Mouse (Mus musculus) fibroblast of lung, adult 2 months (primary cell): ENCODE measurements around the gene Ccdc105.

Source experiments
- DNase-seq: peaks from one replicate; pipeline ENCODE4 v3.0.0-alpha.2; 2011; ENCODE audit warnings: low read depth

The Ccdc105 gene

GRCm38 (mm10) chr10:78715156-78715555, 37.7 kb downstream of the Ccdc105 start:
- DNase-seq = no peak

DNA sequence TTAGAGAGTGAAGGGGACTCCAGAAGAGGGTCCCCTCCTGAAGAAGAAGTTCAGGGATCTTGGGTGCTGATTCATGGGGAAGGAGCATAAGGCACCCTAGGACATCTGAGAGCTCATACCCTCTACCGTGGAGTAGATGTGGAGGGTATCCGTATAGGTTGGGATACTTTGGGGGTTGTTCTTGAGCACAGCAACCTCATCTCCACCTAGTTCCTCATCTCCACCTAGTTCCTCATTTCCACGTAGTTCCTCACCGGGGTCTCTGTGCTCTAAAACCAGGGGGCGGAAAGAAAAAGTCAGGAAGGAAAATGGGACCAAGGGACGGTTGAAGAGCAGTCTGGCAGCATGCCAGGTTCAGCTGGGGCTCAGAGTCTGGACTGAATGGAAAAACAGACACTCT, 38.7 kb downstream of the Ccdc105 start:
- DNase-seq = no peak

DNA sequence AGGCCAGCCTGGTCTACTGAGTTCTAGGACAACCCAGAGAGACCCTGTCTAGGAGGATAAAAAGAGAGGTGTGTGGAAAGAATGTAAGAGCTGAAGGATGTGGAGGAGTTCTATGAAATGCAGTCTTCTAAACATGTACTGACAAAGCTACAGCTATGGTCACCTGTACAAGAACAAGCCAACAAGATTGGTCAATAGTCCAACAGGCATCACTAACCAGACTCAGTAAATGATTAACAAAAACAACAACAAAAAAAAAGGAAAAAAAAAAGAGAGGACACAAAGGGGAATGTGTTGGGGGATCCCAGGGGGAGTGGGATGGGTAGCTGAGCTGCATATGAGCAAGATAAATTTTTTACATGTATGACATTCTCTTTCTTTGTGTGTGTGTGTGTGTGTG, 42.2 kb downstream of the Ccdc105 start:
- no peak for DNase-seq

DNA sequence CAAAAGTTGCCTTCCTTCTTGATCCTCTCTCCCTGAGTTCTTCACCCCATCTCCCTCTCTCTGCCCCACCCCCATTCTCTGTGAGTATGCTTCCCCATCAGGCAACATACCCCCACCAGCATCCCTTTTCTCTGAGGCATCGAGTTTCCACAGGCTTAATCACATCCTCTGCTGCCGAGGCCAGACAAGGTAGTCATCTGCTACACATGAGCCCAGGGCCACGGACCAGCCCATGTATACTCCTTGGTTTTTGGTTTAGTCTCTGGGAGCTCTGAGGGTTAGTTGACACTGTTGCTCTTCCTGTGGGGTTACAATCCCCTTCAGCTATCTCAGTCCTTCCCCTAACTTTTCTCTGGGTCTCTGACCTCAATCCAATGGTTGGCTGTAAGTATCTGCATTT, 52.0 kb downstream of the Ccdc105 start:
- no peak for DNase-seq
